Mouse (Mus musculus) MEL (cell line): ENCODE results near the gene Tmeff1. TPM values are rescaled to one million over a fixed set of nuclear protein-coding genes. Genes with fewer than 3 reads are reported as not detected.

Experiments used
- DNase-seq: peaks from one replicate; pipeline ENCODE4 v3.0.0; 2011; ENCODE audit warnings: low read depth, low spot score
- H3K27ac ChIP-seq: 2 replicates; pipeline ENCODE4 v1.5.1; 2012; ENCODE audit warnings: low read depth, mild to moderate bottlenecking, control low read depth, low read length, moderate library complexity; ENCODE audit not compliant: control insufficient read depth
- H3K27me3 ChIP-seq, 2 experiments: fragments of 150-350 bp in 1 of 2; sonication (generic) in 1 of 2; 2 replicates each; pipeline ENCODE4 v1.6.1; 2012; ENCODE audit warnings: low read length in 2 of 2, mild to moderate bottlenecking in 2 of 2, improper control_type of control experiment in 1 of 2, moderate library complexity in 1 of 2; ENCODE audit not compliant: insufficient read depth in 2 of 2, control insufficient read depth in 1 of 2
- H3K36me3 ChIP-seq, 2 experiments: 2 replicates each; pipeline ENCODE4 v1.6.1; 2012 to 2014; ENCODE audit warnings: low read length in 2 of 2, improper control_type of control experiment in 1 of 2, inconsistent platforms in 1 of 2, mild to moderate bottlenecking in 1 of 2; ENCODE audit not compliant: insufficient read depth in 2 of 2, control insufficient read depth in 1 of 2
- H3K4me1 ChIP-seq, 2 experiments: fragments of 150-350 bp in 1 of 2; sonication (generic) in 1 of 2; 2 replicates each; pipeline ENCODE4 v1.6.1; 2012; ENCODE audit warnings: low read length in 2 of 2, improper control_type of control experiment in 1 of 2, mild to moderate bottlenecking in 1 of 2; ENCODE audit not compliant: insufficient read depth in 2 of 2, control insufficient read depth in 1 of 2
- H3K4me3 ChIP-seq, 2 experiments: fragments of 150-350 bp in 1 of 2; sonication (generic) in 1 of 2; 2 replicates each; pipeline ENCODE4 v1.5.1; 2012; ENCODE audit warnings: low read depth in 2 of 2, low read length in 2 of 2, mild to moderate bottlenecking in 2 of 2, moderate library complexity in 2 of 2, control low read depth in 1 of 2, improper control_type of control experiment in 1 of 2; ENCODE audit not compliant: control insufficient read depth in 1 of 2, insufficient read depth in 1 of 2
- H3K79me2 ChIP-seq: 2 replicates; pipeline ENCODE4 v1.6.1; 2012; ENCODE audit warnings: mild to moderate bottlenecking, low read length, moderate library complexity; ENCODE audit not compliant: control insufficient read depth, poor library complexity, insufficient read depth
- H3K9ac ChIP-seq: 2 replicates; pipeline ENCODE4 v1.6.1; 2012; ENCODE audit warnings: low read depth, mild to moderate bottlenecking, control low read depth, low read length, moderate library complexity; ENCODE audit not compliant: control insufficient read depth, poor library complexity, severe bottlenecking
- H3K9me3 ChIP-seq: fragments of 150-350 bp; sonication (generic); replicated peaks from 2 replicates; pipeline ENCODE4 v1.6.1; 2012; ENCODE audit warnings: mild to moderate bottlenecking, low read length, improper control_type of control experiment, moderate library complexity; ENCODE audit not compliant: insufficient read depth
- CTCF ChIP-seq, 3 experiments: IDR thresholded peaks in 2 of 3; conservative IDR thresholded peaks in 1 of 3; 2 replicates each; pipeline ENCODE4 v1.5.1; 2011 to 2012; ENCODE audit warnings: low read length in 3 of 3, low read depth in 2 of 3, mild to moderate bottlenecking in 2 of 3, improper control_type of control experiment in 1 of 3, inconsistent platforms in 1 of 3, mixed read lengths in 1 of 3, moderate library complexity in 1 of 3; ENCODE audit not compliant: control insufficient read depth in 1 of 3, insufficient read depth in 1 of 3, poor library complexity in 1 of 3, severe bottlenecking in 1 of 3
- ELF1 ChIP-seq: IDR thresholded peaks from 2 replicates; pipeline ENCODE4 v1.6.1; 2014; ENCODE audit warnings: low read depth, mild to moderate bottlenecking, inconsistent platforms, low read length, improper control_type of control experiment, moderate library complexity
- EP300 ChIP-seq, 2 experiments: IDR thresholded peaks; 2 replicates each; pipeline ENCODE4 v1.6.1; 2011; ENCODE audit warnings: improper control_type of control experiment in 2 of 2, low read length in 2 of 2, low read depth in 1 of 2, mild to moderate bottlenecking in 1 of 2
- JUND ChIP-seq: IDR thresholded peaks from 2 replicates; pipeline ENCODE4 v1.6.1; 2011; ENCODE audit warnings: low read depth, mild to moderate bottlenecking, improper control_type of control experiment, low read length
- KAT2A ChIP-seq: conservative IDR thresholded peaks from 2 replicates; pipeline ENCODE4 v1.6.1; 2012; ENCODE audit warnings: low read depth, low read length, improper control_type of control experiment, inconsistent platforms
- MAX ChIP-seq: IDR thresholded peaks from 2 replicates; pipeline ENCODE4 v1.6.1; 2011; ENCODE audit warnings: low read length, improper control_type of control experiment
- MAZ ChIP-seq: IDR thresholded peaks from 2 replicates; pipeline ENCODE4 v1.6.1; 2012; ENCODE audit warnings: low read depth, mild to moderate bottlenecking, inconsistent platforms, low read length, improper control_type of control experiment
- MYB ChIP-seq: IDR thresholded peaks from 2 replicates; pipeline ENCODE4 v1.6.1; 2011; ENCODE audit warnings: mild to moderate bottlenecking, low read depth, low read length, improper control_type of control experiment
- MYC ChIP-seq: IDR thresholded peaks from 2 replicates; pipeline ENCODE4 v1.6.1; 2011; ENCODE audit warnings: low read depth, mild to moderate bottlenecking, low read length, improper control_type of control experiment, moderate library complexity
- NRF1 ChIP-seq: IDR thresholded peaks from 2 replicates; pipeline ENCODE4 v1.6.1; 2014; ENCODE audit warnings: low read depth, mild to moderate bottlenecking, inconsistent platforms, low read length, improper control_type of control experiment, moderate library complexity; ENCODE audit not compliant: poor library complexity, insufficient read depth, severe bottlenecking
- POLR2AphosphoS5 ChIP-seq: IDR thresholded peaks from 2 replicates; pipeline ENCODE4 v1.6.1; 2012; ENCODE audit warnings: low read depth, borderline replicate concordance, mild to moderate bottlenecking, inconsistent platforms, low read length, moderate library complexity, mixed read lengths
- RCOR1 ChIP-seq: IDR thresholded peaks from 2 replicates; pipeline ENCODE4 v1.6.1; 2012; ENCODE audit warnings: low read depth, mild to moderate bottlenecking, inconsistent platforms, low read length, improper control_type of control experiment
- TAL1 ChIP-seq: IDR thresholded peaks from 2 replicates; pipeline ENCODE4 v1.6.1; 2012; ENCODE audit warnings: mild to moderate bottlenecking, inconsistent platforms, low read length, moderate library complexity, mixed read lengths
- TBP ChIP-seq: IDR thresholded peaks from 2 replicates; pipeline ENCODE4 v1.8.0; 2011; ENCODE audit warnings: low read depth, low read length, improper control_type of control experiment
- polyA plus RNA-seq, 2 experiments: library from polyadenylated mRNA; stranded (reverse) in 1 of 2; unstranded in 1 of 2; fragments of >175 nt in 1 of 2; fragments of >200 nt in 1 of 2; gene quantifications; 2 replicates each; pipeline versions ENCODE4 v1.2.1 to v1.2.4; 2012; ENCODE audit warnings: low replicate concordance in 2 of 2, low read depth in 1 of 2; ENCODE audit not compliant: insufficient read length in 2 of 2, insufficient read depth in 1 of 2, missing spikeins in 1 of 2
- total RNA-seq: library from RNA; depleted of rRNA; stranded (reverse); fragments of 300-350 nt; gene quantifications from 2 replicates; pipeline ENCODE4 v1.2.3, GENCODE M21; 2012

The Tmeff1 gene
- total and polyA plus RNA-seq, 3 experiments = not detected

- DNase-seq = no peak
- Histone ChIP-seq H3K79me2 (no peaks in the 10 kb centered on the region), H3K27ac (no peak overlapping the region), H3K36me3 (no peaks in the 10 kb centered on the region), H3K4me1 (no peaks in the 10 kb centered on the region), H3K9me3 (no peaks in the 10 kb centered on the region), H3K4me3 (no peak overlapping the region), H3K27me3 (no peaks in the 10 kb centered on the region), H3K9ac (no peak overlapping the region)
- TF ChIP-seq CTCF (IDR thresholded peaks at IDR 0.05 in 2 of 3, conservative IDR thresholded peaks at IDR 0.05 in 1 of 3; ENCODE audit: control insufficient read depth in 1 of 3, insufficient read depth in 1 of 3, low read depth in 2 of 3, low read length in 3 of 3, poor library complexity in 1 of 3, severe bottlenecking in 1 of 3) (no peak), NRF1 (no peak), MAX (no peak), ELF1 (no peak), EP300 (IDR thresholded peaks at IDR 0.05; ENCODE audit: low read depth in 1 of 2, low read length in 2 of 2) (no peak), MYC (no peak), MYB (no peak), TAL1 (no peak), TBP (no peak)
- TF ChIP-seq, all 39 proteins: peak for 0
Observed at GRCm38 (mm10) chr4:48582941-48583340, 2.0 kb upstream of the Tmeff1 start.

- Histone ChIP-seq H3K79me2 (no peaks in the 10 kb centered on the region), H3K9ac (no peak overlapping the region), H3K4me1 (no peaks in the 10 kb centered on the region), H3K4me3 (no peak overlapping the region), H3K27me3 (no peaks in the 10 kb centered on the region), H3K36me3 (no peaks in the 10 kb centered on the region), H3K27ac (no peak overlapping the region), H3K9me3 (no peaks in the 10 kb centered on the region)
- TF ChIP-seq JUND (no peak), KAT2A (no peak), MYB (no peak), RCOR1 (no peak), MAX (no peak), POLR2AphosphoS5 (no peak), MAZ (no peak)
- DNase-seq = no peak
Observed at GRCm38 (mm10) chr4:48585241-48586098, 496 bp downstream of the Tmeff1 start.
